Mouse (Mus musculus) kidney, adult 8-10 months (tissue): ENCODE data around the gene Tspan8.

Experiments used
- DNase-seq, 2 experiments: peaks; one replicate each; pipeline ENCODE4 v3.0.0; 2022

The Tspan8 gene

GRCm38 (mm10) chr10:115834017-115834416, 17.4 kb downstream of the Tspan8 start:
- no peak for DNase-seq

- DNase-seq = no peak
Observed at GRCm38 (mm10) chr10:115846930-115847329, 30.3 kb downstream of the Tspan8 start.

GRCm38 (mm10) chr10:115848511-115848910, 31.9 kb downstream of the Tspan8 start:
- DNase-seq = no peak

GRCm38 (mm10) chr10:115860210-115860880, 43.7 kb downstream of the Tspan8 start:
- no peak for DNase-seq

GRCm38 (mm10) chr10:115861967-115862366, 45.3 kb downstream of the Tspan8 start:
- no peak for DNase-seq

GRCm38 (mm10) chr10:115882757-115883156, 66.1 kb downstream of the Tspan8 start:
- DNase-seq = no peak

- no peak for DNase-seq
Observed at GRCm38 (mm10) chr10:115891924-115892323, 75.3 kb downstream of the Tspan8 start.

- no peak for DNase-seq
Observed at GRCm38 (mm10) chr10:115892973-115893372, 76.3 kb downstream of the Tspan8 start.

GRCm38 (mm10) chr10:115894045-115894444, 77.4 kb downstream of the Tspan8 start:
- DNase-seq = no peak

- DNase-seq = no peak
Observed at GRCm38 (mm10) chr10:115896764-115897163, 80.1 kb downstream of the Tspan8 start.

GRCm38 (mm10) chr10:115897235-115897634, 80.6 kb downstream of the Tspan8 start:
- DNase-seq = no peak
